Mouse (Mus musculus) embryo, embryonic 11 days (tissue): Measurements from ENCODE around the gene Cacna1c.

Experiments used
- DNase-seq: peaks from one replicate; pipeline ENCODE4 v3.0.0-alpha.2; 2015

The Cacna1c gene

DNA sequence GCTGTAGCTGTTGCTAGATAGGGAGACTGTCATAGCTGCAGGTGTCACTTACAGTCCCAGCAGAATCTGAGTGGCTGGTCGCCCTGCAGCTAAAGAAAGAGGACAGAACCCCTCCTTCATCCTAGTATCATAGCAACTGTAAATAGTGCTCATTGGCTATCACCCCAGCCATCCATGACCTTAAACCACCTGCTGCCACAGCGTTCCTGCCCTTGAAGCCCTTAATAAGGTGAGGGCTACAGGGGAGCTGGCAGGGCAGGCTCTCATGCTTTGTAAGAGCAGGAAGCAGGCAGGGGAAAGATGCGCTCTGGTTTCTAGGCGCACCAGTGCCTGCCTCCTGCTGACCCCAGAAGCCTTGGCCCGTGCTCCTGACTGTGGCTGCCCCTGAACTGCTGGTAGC, 299.1 kb downstream of the Cacna1c start:
- no peak for DNase-seq

DNA sequence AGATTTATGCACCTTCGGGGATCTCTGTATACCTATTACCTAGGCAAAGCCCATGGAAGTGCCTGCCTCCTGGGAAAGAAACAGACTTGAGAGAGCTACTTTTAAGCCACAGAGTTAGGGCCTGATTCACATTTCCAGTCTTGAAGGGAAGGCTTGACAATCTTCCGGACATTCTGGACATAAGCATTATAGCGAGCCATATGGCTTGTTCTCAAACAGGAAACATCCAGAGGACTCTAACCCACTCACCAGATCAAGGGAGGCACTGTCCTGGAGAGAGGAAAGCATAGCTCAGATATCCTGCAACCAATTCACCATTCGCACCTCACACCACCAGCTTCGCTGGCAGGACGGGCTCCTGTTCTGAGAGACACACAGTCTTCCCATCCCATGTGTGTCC, 302.2 kb downstream of the Cacna1c start:
- no peak for DNase-seq

DNA sequence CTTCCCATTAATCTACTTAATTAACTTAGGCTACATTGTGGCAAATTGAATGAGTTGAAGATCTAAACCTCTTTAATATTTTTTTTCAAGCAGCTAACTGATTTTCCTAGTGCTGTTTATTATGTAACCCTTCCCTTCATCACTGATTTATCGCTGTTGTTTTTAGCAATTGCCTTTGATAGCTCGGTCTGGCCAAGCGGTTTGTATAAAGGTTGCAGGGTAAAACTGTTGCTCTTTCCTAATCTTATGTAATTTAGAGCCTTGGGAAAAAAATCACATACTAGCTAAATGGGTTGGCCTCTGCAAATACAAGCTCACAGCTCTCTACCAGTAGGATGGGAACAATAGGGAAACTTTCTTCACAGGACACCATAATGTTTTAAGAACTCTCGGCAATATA, 306.8 kb downstream of the Cacna1c start:
- DNase-seq: no peak

DNA sequence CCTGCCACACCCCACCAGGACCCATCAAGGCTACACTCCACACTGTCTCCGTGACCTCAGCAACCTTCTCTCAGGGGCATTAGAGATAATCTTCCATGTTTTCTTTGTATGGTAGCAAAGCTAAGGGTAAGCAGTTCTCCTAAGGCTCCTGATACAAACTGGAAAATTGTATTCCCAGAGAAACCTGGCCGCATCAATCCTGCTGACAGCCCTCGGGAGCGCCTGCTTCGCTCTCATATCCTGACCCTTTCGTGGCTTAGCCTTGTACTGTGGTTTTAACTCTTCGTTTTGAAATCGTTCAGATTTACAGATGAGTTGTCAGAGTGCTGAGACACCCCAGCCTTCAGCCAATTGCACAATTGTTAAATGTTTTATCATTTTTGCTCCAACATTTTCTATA, 309.2 kb downstream of the Cacna1c start:
- DNase-seq: no peak

DNA sequence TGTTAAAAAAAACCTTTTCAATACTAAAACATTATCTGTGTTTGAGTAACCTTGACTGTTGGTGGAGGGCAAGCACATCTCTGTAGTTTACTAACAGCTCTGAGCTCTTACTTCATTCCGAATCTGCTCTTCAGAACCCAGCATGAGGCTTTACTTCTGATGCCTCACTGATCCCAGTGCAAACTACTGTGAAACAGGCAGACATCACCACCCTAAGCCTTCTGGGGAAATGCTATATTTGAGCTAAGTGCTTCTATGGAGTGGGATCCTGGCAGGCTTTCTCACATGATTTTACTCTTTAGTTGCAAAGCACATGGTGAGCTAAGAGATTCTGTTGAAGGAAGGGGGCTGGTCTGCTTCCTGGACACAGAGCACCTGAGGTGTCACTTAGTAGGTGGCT, 311.3 kb downstream of the Cacna1c start:
- no peak for DNase-seq

DNA sequence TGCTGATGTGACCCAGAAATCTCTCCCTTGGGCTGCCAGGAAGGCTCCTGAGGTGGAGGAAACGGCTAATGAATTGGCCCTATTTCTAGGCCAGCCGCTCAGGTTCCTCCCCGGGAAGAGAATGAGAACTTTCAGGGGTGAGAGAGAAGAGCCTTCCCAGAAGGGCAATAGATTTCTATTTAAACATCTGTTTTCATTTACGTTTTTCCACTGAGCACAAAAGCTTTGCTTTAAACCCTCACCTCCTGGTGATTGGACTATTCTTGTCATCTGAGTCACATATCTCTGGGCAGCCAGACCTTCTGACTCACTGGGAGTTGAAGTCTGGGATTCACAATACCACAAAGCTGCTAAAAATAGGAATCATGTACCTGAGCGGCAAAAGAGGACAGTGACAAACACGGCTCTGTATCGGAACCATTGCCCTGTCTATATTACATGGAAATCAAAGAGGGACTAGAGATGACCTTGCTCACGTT, 312.1 kb downstream of the Cacna1c start:
- DNase-seq: peak; percentile 32

DNA sequence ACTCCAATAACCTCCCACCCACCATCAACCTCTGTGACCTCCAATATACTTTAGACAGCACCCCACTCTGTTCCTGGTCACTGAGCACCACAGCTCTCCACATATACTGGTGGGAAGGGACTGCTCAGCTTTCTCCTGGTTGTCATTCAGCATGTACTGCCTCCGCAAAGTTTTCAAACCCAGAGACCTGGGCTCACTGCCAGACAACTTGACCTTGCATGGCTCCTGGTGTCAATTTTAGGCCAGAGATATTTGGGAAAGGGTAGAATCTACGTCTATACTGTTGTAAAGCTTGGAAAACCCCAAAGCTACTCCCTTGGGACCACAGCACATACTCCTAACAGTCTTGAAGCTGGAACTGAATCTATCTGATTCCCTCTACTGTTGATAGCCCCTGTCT, 320.0 kb downstream of the Cacna1c start:
- DNase-seq: no peak

DNA sequence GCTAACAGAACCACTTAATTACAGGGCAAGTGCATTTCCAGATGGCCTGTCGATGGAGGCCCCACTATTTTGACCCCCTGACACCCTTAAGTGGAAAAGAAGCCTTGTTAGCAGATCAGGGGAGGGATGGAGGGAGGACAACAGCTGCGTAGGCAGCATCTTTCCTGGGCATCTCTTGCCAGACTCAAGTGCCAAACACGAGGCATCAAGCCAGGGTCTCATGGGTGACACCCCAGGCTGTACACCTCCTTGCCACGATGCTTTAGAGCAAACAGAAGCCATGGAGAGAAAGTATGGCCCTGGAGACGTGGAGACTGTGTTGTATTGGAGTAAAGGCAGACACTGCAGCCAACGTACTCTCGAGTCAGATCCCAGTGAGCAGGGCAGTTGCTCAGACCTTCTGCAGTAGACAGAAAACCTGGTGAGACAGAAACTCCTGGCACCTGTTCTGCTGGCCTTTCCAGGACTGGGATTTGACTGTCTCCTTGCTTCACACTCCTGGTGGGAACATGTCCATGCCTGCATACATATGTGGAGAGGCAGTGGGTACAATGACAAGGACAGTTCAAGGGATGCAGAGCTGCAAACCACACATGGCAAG, 325.9 kb downstream of the Cacna1c start:
- no peak for DNase-seq

DNA sequence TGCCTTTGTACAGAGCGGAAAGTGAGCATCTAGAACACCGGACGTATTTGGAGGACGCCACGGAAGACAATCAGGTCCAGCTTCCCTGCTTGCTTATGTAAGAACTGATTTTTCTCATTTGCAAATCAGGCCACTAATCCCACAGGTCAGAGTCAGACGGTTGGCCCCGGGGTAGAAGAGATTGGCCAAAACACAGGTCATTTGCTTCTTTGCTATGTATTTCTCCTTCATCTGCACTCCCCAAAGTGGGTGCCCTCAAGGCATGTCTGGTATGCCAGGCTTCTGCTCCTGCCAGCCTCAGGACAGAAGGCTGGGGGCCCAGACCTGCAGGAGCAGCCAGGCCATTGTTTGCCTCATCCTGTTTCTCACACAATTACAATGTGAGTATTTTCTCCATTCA, 328.8 kb downstream of the Cacna1c start:
- DNase-seq: no peak

DNA sequence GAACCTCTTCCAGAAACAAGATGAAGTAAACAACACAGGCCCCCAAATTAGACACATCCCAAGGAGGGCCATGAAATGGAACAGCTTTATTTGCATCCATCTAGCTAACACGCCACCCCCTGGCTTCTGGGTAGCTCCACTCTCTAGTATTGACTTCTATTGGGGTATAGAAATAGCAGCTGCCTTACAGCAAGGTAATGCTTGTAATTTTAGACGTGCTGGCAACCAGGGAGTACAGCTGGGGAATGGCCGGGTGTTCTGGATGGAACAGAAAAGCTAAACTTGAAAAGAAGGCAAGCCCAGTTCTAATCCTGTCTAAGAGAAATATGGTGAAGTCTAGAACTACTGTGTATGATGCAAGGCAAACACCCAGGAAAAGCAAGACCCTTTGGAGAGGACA, 329.3 kb downstream of the Cacna1c start:
- DNase-seq: no peak

DNA sequence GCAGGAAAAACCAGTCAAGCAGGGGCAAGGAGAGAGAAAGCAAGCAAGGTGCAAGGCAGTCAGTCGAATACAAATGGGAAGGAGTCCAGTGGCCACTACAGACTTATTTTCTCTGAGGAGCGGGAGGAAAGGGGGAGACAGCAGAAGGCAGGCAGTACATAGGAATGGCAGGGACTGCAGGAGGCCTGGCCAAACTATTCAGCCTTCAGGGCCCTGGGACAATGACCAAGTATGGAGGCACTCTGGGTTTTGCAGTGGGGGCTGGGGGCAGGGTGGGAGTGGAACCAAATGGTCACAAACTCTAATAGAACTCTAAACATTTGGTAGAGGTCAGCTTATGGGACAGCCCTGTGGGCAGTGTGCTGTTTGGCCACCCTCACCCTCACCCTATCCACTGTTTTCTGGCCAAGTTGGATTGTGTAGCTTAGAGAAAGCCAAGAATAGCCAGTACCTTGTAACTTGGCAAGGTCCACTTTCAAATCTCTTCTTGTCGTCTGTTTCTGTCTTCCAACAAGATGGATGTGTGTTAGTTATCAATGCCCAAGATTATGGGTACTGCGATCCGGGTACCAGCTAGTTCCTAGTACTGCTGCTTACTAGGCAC, 330.3 kb downstream of the Cacna1c start:
- no peak for DNase-seq

DNA sequence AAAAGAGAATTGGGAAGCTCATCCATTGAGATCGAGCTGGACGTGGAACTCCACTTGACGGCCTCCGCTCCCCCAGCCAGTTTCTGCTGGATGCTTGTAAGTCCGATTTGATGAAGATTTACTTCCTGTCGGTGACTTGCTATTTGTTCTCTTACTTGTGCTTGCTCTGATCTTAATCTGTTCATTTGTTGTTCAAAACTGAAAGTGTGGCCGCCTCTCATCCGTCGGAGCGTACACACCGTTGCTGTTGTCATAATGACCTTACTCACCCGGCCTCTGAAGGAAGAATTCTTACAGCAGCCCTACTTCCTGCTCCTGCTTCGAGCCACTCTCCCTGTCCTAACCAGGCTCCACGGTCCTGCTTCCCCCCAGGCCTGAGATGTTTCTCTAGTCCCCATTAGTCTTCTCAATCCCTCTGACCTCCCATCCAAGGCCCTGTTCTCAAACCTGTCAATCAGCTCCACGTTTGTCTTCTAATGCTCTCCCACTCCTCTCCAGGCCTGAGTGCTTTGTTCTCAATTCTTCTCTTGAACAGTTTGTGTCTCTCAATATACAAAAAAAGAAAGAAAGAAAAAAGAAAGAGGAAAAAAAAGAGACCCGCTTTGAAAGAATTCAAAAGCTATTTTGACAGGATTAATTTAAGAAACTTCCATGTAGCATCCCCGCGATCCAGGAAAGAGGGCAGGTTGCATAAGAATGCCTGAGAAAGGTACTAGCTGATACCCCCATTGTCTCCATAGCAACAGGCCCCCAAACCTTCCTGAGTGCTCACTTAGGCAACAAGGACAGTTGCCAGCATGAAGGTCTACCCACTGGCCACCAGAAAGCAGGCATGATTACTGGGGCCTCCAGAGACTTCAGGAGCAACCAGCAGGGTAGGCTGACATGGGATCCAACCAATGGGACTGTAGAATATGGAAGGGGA, 331.3 kb downstream of the Cacna1c start:
- DNase-seq: no peak

DNA sequence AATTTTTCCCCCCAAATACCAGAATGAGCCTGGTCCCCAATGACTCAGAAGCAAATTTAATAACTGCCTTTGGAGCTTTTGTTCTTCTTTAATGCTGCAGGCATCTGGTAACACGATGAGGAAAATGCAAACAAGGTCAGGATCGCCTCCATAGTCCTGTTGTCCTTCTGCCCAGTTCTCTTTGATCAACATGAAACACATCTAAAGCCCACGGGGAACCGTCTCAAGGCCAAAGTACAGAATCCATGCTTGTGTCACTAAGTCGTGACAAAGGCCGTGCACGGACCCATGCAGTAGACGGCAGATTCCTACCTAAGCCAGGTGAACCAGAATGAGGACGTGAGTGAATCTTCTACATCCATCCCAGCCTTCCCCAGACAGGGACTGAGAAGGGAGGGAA, 333.5 kb downstream of the Cacna1c start:
- DNase-seq: no peak

DNA sequence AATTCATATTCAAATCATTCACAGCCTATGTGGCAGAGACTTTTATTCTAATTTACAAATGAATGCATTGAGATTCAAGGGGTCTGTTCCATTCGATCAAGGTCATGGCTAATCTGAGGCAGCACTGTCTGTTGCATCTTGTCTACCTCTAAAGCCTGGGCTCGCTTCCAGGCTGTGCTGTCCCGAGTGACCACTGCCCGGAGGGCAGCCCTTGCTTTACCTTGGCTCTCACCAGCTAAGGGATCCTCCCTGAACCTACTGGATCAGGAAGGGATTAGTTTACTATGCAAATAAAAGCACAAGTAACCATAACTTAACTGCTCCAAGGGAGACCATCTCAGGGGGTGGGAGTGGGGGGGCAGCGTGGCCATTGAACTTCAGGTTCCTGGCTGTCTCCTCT, 334.1 kb downstream of the Cacna1c start:
- DNase-seq: no peak

DNA sequence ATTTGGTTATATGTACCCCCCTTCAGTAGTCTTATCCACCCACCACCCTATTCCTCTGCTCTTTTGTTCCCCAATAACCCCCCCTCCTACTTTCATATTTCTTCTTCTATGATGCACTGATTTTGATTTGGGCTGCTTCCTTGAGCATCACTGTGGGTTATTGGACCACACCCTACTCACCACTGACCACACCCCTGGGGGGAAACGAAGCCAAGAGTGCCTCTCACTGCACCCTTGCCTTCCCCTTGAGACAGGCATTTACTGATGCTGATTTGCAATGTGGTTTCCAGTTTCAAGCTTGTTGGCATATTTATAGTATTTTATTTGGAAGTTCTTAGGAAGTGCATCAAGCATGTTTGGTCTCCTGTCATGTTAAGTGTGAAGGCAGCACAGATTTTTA, 337.8 kb downstream of the Cacna1c start:
- no peak for DNase-seq

DNA sequence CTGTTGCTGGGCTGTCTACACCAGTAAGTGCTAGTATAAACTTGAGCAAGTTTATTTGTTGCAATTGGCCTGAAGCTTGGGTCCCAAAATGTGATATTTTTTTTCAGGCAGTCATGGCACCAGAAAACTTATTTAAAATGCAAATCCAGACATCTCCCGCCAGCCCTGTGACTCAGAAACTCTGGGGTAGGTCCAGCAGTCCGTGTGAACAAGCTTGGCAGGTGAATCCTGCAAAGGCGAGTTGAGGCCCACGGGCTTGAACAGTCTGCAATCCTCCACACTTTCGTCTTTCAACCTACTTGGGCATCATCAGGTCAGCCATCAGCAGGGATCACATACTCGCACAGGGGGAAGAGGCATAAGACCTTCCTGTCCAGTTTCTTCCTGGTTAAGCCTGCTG, 344.1 kb downstream of the Cacna1c start:
- DNase-seq: no peak

DNA sequence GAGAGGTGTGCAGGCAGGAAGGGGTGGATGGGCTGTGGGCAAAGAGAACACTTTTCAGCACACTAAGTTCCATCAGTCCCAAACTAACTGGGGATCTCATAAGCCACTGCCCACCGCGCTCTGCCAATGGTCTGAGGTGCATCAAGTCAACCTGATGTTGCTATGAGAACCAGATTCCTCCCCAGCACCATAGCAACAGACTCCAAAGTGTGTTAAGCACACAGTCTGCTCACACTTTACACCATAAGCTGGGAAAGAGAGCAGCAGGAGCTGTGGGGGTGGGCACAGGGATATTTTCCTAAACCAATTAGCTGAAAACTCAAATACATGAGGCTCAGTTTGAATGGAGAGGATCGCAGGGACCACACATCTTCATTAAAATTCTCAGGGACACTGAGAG, 345.1 kb downstream of the Cacna1c start:
- no peak for DNase-seq

DNA sequence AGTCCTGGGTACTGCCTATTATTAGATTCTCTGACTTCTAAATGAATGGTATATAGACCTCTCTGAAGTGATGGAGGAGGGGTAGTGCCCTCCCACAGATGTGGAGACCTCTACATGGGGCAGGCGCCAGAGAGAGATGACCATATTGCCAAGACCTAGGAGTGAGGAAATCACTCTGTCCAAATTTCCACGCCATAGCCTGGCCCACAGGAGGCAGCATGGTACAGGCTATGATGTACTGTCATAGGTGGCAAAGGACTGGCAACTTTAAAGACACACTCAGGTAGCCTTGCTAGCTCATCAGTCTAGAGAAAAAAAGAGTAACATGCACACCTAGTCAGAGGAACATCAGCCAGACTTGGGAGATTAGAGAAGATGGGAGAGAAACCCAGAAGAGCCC, 347.6 kb downstream of the Cacna1c start:
- DNase-seq: no peak

DNA sequence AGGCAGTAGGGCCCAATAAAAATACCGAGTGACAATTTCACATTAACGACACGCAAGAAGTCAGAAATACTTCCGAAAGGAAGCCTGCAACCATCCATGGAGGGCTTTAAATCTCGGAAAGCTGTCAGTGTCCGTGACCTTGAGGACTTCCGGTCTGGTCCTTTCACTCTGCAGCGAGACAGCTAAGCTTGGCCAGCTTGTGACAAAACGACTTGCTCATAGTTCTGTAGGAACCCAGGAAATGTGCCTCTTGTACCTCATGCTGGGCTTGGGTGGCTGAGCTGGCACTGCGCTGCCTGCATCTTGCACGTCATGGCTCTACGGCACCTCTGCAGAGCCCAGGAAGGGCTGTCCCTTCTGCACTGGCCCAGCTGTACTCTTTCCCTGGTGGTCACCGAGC, 348.5 kb downstream of the Cacna1c start:
- no peak for DNase-seq

DNA sequence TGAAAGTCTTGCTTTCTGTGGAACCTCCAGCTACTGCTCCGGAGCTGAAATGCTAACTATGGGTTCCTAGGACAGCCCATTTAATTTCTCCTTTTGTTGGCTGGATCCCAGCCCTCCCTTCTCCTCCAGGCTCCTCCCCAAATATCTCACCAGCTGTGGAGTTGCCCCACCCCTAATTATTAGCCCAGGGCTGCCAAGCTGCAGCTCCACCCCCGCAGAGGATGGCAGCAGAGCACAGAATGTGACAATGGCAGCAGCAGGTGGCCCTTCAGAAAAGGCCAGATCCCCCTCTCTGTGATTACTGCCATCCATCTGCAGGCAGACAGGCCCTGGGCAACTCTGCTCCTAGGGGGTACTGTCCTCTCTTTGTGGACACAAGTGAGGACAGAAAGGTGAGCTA, 350.4 kb downstream of the Cacna1c start:
- DNase-seq: peak; percentile 19

DNA sequence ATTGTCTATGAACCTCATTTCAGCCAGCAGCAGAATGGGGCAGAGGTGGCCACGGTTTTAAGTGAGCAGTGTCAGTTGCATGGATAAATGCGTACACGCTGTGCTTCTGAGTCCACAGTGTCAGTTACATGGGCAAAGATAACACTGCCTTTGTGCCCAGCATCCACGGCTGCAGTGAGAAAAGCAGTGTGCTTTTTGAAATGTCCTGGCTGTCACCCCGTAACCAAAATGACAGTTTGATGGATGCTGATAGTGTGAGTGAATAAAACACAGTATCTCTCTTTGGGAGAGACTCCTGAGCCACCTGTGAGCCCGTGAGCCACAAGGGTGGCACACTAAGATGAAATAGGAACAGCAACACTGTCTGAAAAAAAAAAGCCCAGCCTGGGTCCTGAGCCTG, 351.0 kb downstream of the Cacna1c start:
- no peak for DNase-seq

DNA sequence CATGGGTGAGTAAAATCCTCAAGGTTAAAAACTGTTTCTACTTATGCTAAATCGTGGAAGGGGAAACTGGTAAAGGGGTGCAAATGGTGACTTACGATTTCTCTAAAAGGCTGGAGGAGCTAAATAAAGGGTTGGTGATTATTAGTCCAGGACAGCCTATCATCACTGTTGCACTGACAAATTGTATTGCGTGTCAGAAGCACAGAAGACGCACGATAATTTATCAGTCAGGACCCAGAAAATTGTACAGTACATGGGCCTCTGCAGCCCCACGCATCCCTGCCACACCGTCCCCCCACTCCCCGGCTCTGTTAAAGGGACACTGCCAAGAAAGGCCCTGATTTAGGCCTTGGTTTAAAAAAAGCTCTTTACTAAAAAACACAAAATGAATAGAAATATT, 352.7 kb downstream of the Cacna1c start:
- no peak for DNase-seq

DNA sequence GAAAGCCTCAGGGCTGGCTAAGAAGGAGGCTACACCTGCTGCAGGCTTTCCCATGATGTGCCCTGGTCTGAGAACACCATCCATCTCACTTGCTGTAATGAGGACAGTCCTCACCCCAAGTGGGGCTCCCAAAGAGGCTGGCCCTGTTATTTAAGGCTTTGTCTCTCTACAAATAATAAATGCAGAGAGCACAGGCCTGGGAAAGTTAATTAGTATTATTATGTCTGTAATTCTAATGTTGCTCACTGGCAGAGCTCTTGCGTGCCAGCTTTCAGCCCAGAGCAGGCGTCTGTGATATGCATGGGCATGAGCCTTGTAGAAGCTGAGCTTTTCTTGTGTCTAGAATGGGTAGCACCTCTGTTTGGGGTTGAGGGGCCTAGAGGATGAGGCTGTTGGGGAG, 354.3 kb downstream of the Cacna1c start:
- DNase-seq: no peak
